Mouse (Mus musculus) megakaryocyte, embryonic 14.5 days (primary cell): ENCODE data around the gene Lrig3.

Experiments
- FLI1 ChIP-seq: IDR thresholded peaks from 2 replicates; pipeline ENCODE4 v1.6.1; 2012; ENCODE audit warnings: low read length, inconsistent platforms, mixed read lengths
- GATA1 ChIP-seq: IDR thresholded peaks from 3 replicates; pipeline ENCODE4 v1.6.1; 2012; ENCODE audit warnings: mixed read lengths, low read length, inconsistent platforms, borderline replicate concordance

GRCm38 (mm10) chr10:125995701-125996100 lies 29.7 kb downstream of the Lrig3 start:
- TF ChIP-seq GATA1 (no peak), FLI1 (no peak)
